Mouse (Mus musculus): ENCODE measurements around the gene Vasp.

GRCm38 (mm10) chr7:19301461-19302263 lies 30.0 kb upstream of the Vasp start:
- no peak for TF ChIP-seq POLR2A (IDR thresholded peaks at IDR 0.05; ENCODE audit: low read depth, low read length)
- no peak for TF ChIP-seq CTCF (IDR thresholded peaks at IDR 0.05; ENCODE audit: borderline replicate concordance, insufficient read depth, low read length)
